Mouse (Mus musculus) lung, adult 18-20 months (tissue): ENCODE results near the gene Dock9.
"Not testable (repeated sequence)": the region's sequence is repeated elsewhere in the genome, so short reads cannot be mapped to it uniquely, and the experiment has no call there.

Experiments
- DNase-seq, 2 experiments: peaks; one replicate each; pipeline ENCODE4 v3.0.0; 2022; ENCODE audit warnings: mixed read lengths in 2 of 2

Dock9 gene

DNA sequence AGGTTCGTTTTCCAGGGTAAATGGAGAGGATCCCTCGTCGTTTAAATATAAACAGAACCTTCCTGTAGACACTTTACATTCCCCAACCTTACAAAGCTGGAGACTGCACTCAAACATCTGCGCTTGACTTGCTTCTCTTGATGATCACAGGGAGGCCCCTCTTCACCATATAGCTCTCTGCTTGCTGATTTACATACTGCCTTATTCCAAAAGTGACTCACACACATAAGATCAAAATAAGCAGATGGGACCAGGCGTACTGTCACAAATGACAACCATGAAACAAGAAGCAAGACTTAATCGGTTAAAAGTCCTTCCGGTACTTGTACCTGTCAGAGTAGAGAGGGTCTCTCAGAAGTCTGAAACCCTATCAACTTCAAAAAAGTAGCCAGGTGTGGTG, 63.4 kb downstream of the Dock9 start:
- no peak for DNase-seq

DNA sequence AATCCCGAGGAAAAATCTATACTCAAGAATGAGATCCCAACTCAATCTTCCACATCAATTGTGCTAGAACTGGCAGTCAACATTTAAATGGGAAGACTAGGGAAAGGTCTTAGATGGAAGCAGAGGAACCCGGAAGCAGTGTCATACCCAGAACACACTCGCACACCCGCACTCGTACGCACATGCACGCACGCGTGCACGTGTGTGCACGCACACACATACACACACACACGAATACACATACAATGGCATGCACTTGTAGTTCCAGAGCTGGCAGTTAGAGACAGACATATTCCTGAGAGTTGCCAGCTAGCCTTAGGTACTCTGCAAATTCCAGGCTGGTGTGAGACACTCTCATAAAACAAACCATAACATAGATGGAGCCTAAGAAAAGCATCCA, 63.9 kb downstream of the Dock9 start:
- DNase-seq = no peak

DNA sequence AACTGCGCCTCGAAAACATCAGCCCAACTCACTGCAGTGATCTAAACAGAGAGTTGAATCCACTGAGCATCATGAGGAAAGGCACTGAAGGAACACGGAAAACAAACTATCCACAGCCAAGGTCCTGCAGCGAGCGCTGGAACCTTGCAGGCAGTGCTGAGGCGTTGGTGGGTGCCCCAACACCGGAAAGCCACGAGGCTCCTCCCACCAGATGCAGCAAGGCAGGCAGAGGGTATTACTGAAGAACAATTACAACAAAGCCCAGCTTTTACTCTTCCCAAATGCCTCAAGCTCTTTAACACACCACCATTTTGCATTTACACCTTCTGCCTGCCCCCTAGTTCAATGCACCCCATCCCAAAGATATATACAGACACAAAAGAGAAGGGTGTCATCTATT, 65.4 kb downstream of the Dock9 start:
- no peak for DNase-seq

GRCm38 (mm10) chr14:121731688-121732168, 65.9 kb downstream of the Dock9 start:
- no peak for DNase-seq

DNA sequence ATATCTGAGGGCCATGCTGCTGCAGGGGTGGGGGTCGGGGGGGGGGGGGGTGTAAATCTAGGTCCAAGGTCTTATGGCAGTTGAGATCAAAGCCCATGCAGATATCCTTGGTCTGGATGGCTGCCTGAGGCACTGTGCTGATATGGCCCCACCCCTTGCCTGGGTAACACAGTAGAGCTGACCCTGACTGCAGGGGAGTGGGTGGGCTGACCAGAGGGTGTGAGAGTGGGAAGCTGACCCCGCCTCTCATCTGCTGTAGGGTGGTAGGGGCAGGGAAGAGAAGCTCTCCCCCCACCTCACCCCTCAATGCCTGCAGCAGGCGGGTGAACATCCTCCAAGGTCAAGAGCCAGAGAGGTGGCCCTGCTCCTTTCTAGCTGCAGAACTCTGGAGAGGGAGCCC, 66.7 kb downstream of the Dock9 start:
- DNase-seq = no peak

DNA sequence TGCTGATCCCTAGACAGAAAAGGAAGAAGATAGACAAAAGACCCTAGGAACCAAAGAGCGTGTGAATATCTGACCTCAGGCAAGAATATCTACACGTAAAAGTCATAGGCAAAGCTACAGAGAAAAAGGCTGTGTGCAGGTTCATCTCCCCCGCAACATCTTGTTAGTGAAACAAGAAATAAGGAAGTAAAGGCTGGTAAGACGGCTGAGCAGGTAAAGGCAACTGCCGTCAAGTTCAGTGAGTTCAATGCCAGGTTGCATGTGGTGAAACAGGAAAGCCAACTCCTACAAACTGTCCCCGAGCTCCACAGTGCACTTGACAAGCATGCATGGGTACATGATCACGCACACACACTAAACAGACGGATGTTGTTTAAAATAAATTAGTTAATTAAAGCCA, 69.6 kb downstream of the Dock9 start:
- DNase-seq = no peak

- DNase-seq = no peak
Observed at GRCm38 (mm10) chr14:121724501-121724900, 73.1 kb downstream of the Dock9 start.

GRCm38 (mm10) chr14:121722774-121723173, 74.9 kb downstream of the Dock9 start:
- DNase-seq = no peak

- no peak for DNase-seq
Observed at GRCm38 (mm10) chr14:121721431-121721830, 76.2 kb downstream of the Dock9 start.

GRCm38 (mm10) chr14:121719638-121720601, 77.7 kb downstream of the Dock9 start:
- peak; percentile 86 to 90 for DNase-seq

GRCm38 (mm10) chr14:121714799-121715198, 82.8 kb downstream of the Dock9 start:
- not testable (repeated sequence) for DNase-seq

- no peak for DNase-seq
Observed at GRCm38 (mm10) chr14:121714268-121714667, 83.4 kb downstream of the Dock9 start.

DNA sequence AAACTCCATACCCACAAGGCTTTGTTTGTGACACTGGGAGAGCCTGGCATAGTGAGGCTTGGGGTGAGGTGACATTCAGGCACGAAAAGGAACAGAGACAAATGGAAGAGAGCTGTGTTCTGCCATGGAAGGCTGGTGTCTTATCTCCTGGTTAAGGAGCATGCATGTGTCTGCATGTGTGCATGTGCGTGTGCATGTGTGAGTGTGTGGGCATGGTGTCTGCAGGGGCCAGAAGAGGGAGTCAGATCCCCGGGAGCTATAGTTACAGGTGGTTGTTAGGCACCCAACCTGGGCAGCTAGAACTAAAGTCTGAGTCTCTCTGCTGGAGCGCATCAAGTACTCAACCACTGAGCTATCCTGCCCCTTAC, 83.8 kb downstream of the Dock9 start:
- no peak for DNase-seq

- peak in 1 of 2 experiments; percentile 27 for DNase-seq
Observed at GRCm38 (mm10) chr14:121713166-121713829, 84.3 kb downstream of the Dock9 start.

DNA sequence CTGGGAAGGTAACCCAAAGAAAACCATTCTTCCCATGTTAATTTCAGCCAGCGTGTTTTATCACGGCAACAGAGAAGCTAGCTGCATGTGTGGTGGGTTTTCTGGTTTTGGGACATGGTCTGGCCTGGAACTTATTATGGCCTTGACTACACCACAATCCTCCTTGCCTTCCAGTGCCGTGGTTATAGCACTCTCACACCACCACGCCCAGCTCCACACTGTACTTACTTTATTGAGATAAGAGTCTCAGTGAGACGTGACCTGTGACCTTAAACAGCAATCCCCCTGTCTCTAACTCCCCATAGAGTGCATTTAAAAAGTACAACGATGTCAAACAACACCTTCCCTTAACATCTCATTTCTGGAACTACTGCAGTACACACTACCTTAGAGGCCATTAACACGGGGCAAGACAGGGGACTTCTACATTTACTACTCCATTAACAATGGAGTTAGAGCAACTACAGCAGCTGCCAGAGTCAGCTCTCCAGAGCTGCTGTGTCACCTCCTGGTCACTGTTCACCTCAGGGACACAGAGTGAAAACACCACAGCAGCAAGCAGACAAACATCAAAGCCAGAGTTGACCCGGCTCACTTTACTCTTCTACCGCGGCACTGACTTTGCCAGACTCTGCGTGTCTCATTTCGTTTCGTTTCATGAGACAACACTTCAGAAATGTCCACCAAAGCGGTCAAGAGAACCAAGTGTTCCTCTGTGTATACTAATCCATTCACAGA, 86.4 kb downstream of the Dock9 start:
- DNase-seq = no peak

DNA sequence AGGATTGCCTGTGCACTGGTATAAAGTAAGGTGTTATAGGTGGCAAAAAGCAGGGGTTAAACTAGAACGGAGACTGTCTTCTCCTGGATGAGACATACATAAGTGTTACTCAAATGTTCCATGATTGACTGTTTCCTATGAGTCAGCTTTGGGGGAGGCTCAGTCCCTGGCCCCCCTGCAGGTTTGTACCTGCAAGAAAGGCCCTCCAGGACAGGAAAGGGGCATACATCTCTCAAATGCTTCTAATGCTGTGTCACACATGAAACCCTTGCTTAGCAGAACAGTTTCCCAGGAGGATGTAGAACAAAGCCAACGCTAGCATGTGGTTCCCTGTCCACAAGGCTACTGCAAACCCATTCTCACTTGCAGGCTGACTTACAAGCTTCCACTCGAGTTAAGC, 87.5 kb downstream of the Dock9 start:
- no peak for DNase-seq

GRCm38 (mm10) chr14:121708244-121708643, 89.4 kb downstream of the Dock9 start:
- no peak for DNase-seq

GRCm38 (mm10) chr14:121706482-121706901, 91.1 kb downstream of the Dock9 start:
- DNase-seq = no peak

- DNase-seq = no peak
Observed at GRCm38 (mm10) chr14:121705644-121706043, 92.0 kb downstream of the Dock9 start.

DNA sequence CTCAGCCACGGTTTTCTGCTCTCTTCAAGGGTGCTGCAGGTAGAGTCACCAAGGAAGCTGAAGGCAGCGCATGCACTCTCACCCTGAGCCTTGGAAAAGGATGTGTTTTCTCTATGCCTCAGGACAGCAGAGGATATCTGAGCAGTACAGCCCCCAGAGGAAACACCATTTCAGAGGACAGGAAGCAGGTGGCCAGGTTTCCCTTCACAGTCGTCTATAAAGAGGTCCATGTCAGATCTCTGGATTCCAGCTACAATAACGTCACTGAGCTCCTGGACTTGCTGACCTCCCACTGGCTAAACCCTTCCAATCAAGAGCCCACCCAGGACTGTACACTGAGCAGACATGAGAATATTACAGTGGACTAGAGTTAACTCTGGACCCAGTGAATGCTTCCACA, 95.1 kb downstream of the Dock9 start:
- DNase-seq = no peak

GRCm38 (mm10) chr14:121700013-121700412, 97.6 kb downstream of the Dock9 start:
- DNase-seq = no peak

GRCm38 (mm10) chr14:121698620-121698950, 99.1 kb downstream of the Dock9 start:
- DNase-seq = no peak
